Comparison of ENCODE assay signal across 20 mouse cellular contexts in the genomic region with DNA sequence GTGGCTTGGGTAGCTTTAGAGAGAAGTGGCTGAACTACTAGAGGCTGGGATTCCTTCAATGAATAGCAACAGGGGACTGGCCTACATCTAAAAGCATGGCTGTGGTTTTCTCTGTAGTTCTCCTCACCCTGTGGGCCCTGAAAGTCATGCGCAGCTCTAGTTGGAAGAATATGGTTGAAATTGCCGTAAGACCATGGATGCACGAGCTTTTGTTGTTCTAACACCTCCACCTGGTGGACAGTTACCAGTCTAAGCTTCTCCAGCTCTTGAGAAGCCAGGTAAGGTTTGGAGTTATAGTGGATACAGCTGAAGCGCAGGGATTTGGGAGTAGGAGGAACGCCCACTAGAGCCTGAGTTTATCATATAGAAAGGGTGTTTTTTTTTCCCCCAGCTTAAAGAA. TPM values are rescaled to one million over a fixed set of nuclear protein-coding genes. Genes with fewer than 3 reads are reported as not detected.
A peak's percentile ranks its signal among the peaks of the same experiment; 100 is the strongest.
DNase-seq lines count a peak whose midpoint lies in the region; ATAC-seq and TF ChIP-seq lines count a peak whose summit lies in the region.
"Had no signal": no experiment of that assay in that cellular context is flagged by ENCODE, and none has a peak within 500 bp of the region (broad histone marks: within the 10 kb centered on the region; RNA-seq: fewer than 3 reads in every experiment).

No protein-coding gene starts in this region.

- TF ChIP-seq CTCF in forebrain, postnatal 0 days (IDR thresholded peaks at IDR 0.05; ENCODE audit: low read depth) = peak; percentile 45
- peak; percentile 59 for TF ChIP-seq CTCF in layer of hippocampus, adult 2 months (conservative IDR thresholded peaks at IDR 0.05)

- ATAC-seq in forebrain, postnatal 0 days = no peak
- no peak for ATAC-seq in forebrain, embryonic 11.5 days (replicated peaks; ENCODE audit: low FRiP score)
- peak; percentile 40 for ATAC-seq in activated CD4-positive, CD25-positive, alpha-beta regulatory T cell, adult 4 months
- ATAC-seq in megakaryocyte progenitor cell, adult 5-6 weeks (replicated peaks; ENCODE audit: poor library complexity) = no peak
- ATAC-seq: midbrain, embryonic 15.5 days had no signal

- no peaks in the 10 kb centered on the region for H3K9me3 ChIP-seq in forebrain, postnatal 0 days (ENCODE audit: low read length)
- H3K9me3 ChIP-seq in forebrain, embryonic 11.5 days (ENCODE audit: control insufficient read depth, low read length) = no peaks in the 10 kb centered on the region; the same call in 1 of the 2 replicates
- H3K9me3 ChIP-seq in embryonic facial prominence, embryonic 10.5 days = 0 out of 2 replicates have a peak, but pooled peaks cover 6% of the 10 kb centered on the region
- H3K9me3 ChIP-seq: heart, embryonic 15.5 days; hindbrain, embryonic 13.5 days; midbrain, embryonic 15.5 days; neural tube, embryonic 12.5 days had no signal

- peak; percentile 22 for DNase-seq in forebrain, postnatal 0 days
- DNase-seq in forebrain, embryonic 11.5 days (ENCODE audit: low spot score) = no peak
- no peak for DNase-seq in layer of hippocampus, adult 2 months (ENCODE audit: low spot score in 2 of 2)
- DNase-seq in layer of hippocampus, adult 11-12 months (ENCODE audit: low spot score) = no peak
- peak; percentile 46 for DNase-seq in CD4-positive, CD25-positive, alpha-beta regulatory T cell, adult 2 months (ENCODE audit: low read depth, low spot score)
- no peak for DNase-seq in embryonic facial prominence, embryonic 10.5 days (ENCODE audit: low spot score)
- DNase-seq: adrenal gland, postnatal 36 days; kidney, adult 2 months; layer of hippocampus, postnatal 36 days; lung, postnatal 4 days; right cerebral cortex, postnatal 14 days; thymus, adult 18-20 months had no signal

- H3K9ac ChIP-seq in forebrain, postnatal 0 days = no peak overlapping the region
- H3K9ac ChIP-seq in forebrain, embryonic 11.5 days (ENCODE audit: low read length) = no peak overlapping the region
- H3K9ac ChIP-seq: heart, embryonic 15.5 days; hindbrain, embryonic 13.5 days; liver, embryonic 14.5 days; midbrain, embryonic 15.5 days; neural tube, embryonic 12.5 days had no signal

- 95% methylated on average over 5 of the region's 5 CpGs for WGBS in forebrain, postnatal 0 days
- 92% methylated on average over 5 of the region's 5 CpGs for WGBS in forebrain, embryonic 11.5 days
- WGBS in embryonic facial prominence, embryonic 10.5 days = 98% methylated on average over 5 of the region's 5 CpGs

- H3K4me3 ChIP-seq in forebrain, postnatal 0 days (ENCODE audit: low read depth, low read length) = no peak overlapping the region
- no peak overlapping the region for H3K4me3 ChIP-seq in forebrain, embryonic 11.5 days (ENCODE audit: low read depth, low read length)
- H3K4me3 ChIP-seq in layer of hippocampus, adult 2 months = no peak overlapping the region
- H3K4me3 ChIP-seq in embryonic facial prominence, embryonic 10.5 days = no peak overlapping the region
- H3K4me3 ChIP-seq: erythroblast, embryonic 14.5 days; heart, embryonic 15.5 days; hindbrain, embryonic 13.5 days; midbrain, embryonic 15.5 days; neural tube, embryonic 12.5 days had no signal

- no peaks in the 10 kb centered on the region for H3K4me1 ChIP-seq in forebrain, postnatal 0 days (ENCODE audit: insufficient read depth)
- H3K4me1 ChIP-seq in forebrain, embryonic 11.5 days (replicated peaks; ENCODE audit: control insufficient read depth, insufficient read depth, low read length) = no peaks in the 10 kb centered on the region
- peaks cover 3% of the 10 kb centered on the region; the same call in 1 of the 2 replicates for H3K4me1 ChIP-seq in embryonic facial prominence, embryonic 10.5 days
- H3K4me1 ChIP-seq: heart, embryonic 15.5 days; hindbrain, embryonic 13.5 days; midbrain, embryonic 15.5 days; neural tube, embryonic 12.5 days had no signal

- peaks cover 65% of the 10 kb centered on the region for H3K36me3 ChIP-seq in forebrain, postnatal 0 days (ENCODE audit: insufficient read depth)
- H3K36me3 ChIP-seq in forebrain, embryonic 11.5 days (ENCODE audit: control insufficient read depth, insufficient read depth, low read length) = peaks cover 22% of the 10 kb centered on the region
- peaks cover 85% of the 10 kb centered on the region for H3K36me3 ChIP-seq in embryonic facial prominence, embryonic 10.5 days (replicated peaks)

- H3K27me3 ChIP-seq in forebrain, postnatal 0 days (ENCODE audit: insufficient read depth, low read length) = no peaks in the 10 kb centered on the region
- H3K27me3 ChIP-seq in forebrain, embryonic 11.5 days (ENCODE audit: control insufficient read depth, insufficient read depth, low read length) = no peaks in the 10 kb centered on the region
- H3K27me3 ChIP-seq in embryonic facial prominence, embryonic 10.5 days (replicated peaks; ENCODE audit: low read depth, poor library complexity, severe bottlenecking) = no peaks in the 10 kb centered on the region
- H3K27me3 ChIP-seq: heart, embryonic 15.5 days; hindbrain, embryonic 13.5 days; midbrain, embryonic 15.5 days; neural tube, embryonic 12.5 days had no signal

- no peak overlapping the region for H3K27ac ChIP-seq in forebrain, postnatal 0 days (ENCODE audit: low read depth, low read length)
- H3K27ac ChIP-seq in forebrain, embryonic 11.5 days (ENCODE audit: low read depth, low read length) = no peak overlapping the region
- no peak overlapping the region for H3K27ac ChIP-seq in layer of hippocampus, adult 2 months
- H3K27ac ChIP-seq in embryonic facial prominence, embryonic 10.5 days (replicated peaks) = no peak overlapping the region
- H3K27ac ChIP-seq: heart, embryonic 15.5 days; hindbrain, embryonic 13.5 days; liver, embryonic 14.5 days; midbrain, embryonic 15.5 days; neural tube, embryonic 12.5 days had no signal

- H3K4me2 ChIP-seq in forebrain, postnatal 0 days (ENCODE audit: low read depth) = no peak overlapping the region
- no peak overlapping the region for H3K4me2 ChIP-seq in forebrain, embryonic 11.5 days (ENCODE audit: low read depth, low read length, severe bottlenecking)
- H3K4me2 ChIP-seq: heart, embryonic 15.5 days; hindbrain, embryonic 13.5 days; midbrain, embryonic 15.5 days; neural tube, embryonic 12.5 days had no signal

RNA-seq across cellular contexts. Expression of a gene that starts 48.5 kb away (rescaled TPM):
- 77.7 and 80.0 TPM in 2 replicates for total RNA-seq in forebrain, postnatal 0 days (2014; rRNA removed)
- 65.3 and 78.6 TPM in 2 replicates for polyA plus RNA-seq in forebrain, postnatal 0 days (2015; fragmentation: Nextera tagmentation; extraction: Ambion mirVana)
- polyA plus RNA-seq in forebrain, embryonic 11.5 days (2014; fragmentation: Nextera tagmentation; extraction: Ambion mirVana) = 26.3 and 30.6 TPM in 2 replicates
- 10 to 100 TPM; 55.5 to 60.2 TPM for total RNA-seq in layer of hippocampus, adult 2 months (2021)
- 10 to 100 TPM; 38.5 to 41.6 TPM for polyA plus RNA-seq in activated CD4-positive, CD25-positive, alpha-beta regulatory T cell, adult 4 months (2017; shearing (Covaris generic))
- 17.1 and 22.2 TPM in 2 replicates for total RNA-seq in megakaryocyte progenitor cell, adult 5-6 weeks (2015)
- 22.7 and 23.3 TPM in 2 replicates for total RNA-seq in megakaryocyte progenitor cell, adult 5-6 weeks (2017)
- polyA plus RNA-seq in embryonic facial prominence, embryonic 10.5 days (2016; fragmentation: Nextera tagmentation; extraction: Ambion mirVana) = 22.6 and 25.7 TPM in 2 replicates

RNA-seq across cellular contexts. Expression of a gene that starts 49.4 kb away (rescaled TPM):
- total RNA-seq in forebrain, postnatal 0 days (2014; rRNA removed) = 379 and 428 TPM in 2 replicates
- 433 and 494 TPM in 2 replicates for polyA plus RNA-seq in forebrain, postnatal 0 days (2015; fragmentation: Nextera tagmentation; extraction: Ambion mirVana)
- 271 and 279 TPM in 2 replicates for polyA plus RNA-seq in forebrain, embryonic 11.5 days (2014; fragmentation: Nextera tagmentation; extraction: Ambion mirVana)
- 10 to 100 TPM; 57.4 to 62.5 TPM for total RNA-seq in layer of hippocampus, adult 2 months (2021)
- 100 to 1,000 TPM; 170 to 178 TPM for polyA plus RNA-seq in activated CD4-positive, CD25-positive, alpha-beta regulatory T cell, adult 4 months (2017; shearing (Covaris generic))
- 150 and 156 TPM in 2 replicates for total RNA-seq in megakaryocyte progenitor cell, adult 5-6 weeks (2015)
- 111 and 131 TPM in 2 replicates for total RNA-seq in megakaryocyte progenitor cell, adult 5-6 weeks (2017)
- 301 and 303 TPM in 2 replicates for polyA plus RNA-seq in embryonic facial prominence, embryonic 10.5 days (2016; fragmentation: Nextera tagmentation; extraction: Ambion mirVana)

Comparison
In these comparisons a context has a peak if more than half of its experiments do, and no peak if none do; other contexts are left out.
1. DNase-seq: peak in forebrain, postnatal 0 days (single experiment) and CD4-positive, CD25-positive, alpha-beta regulatory T cell, adult 2 months (single experiment); none in forebrain, embryonic 11.5 days (single experiment), layer of hippocampus, adult 2 months (0 of 2), layer of hippocampus, adult 11-12 months (single experiment) and embryonic facial prominence, embryonic 10.5 days (single experiment).